Mouse (Mus musculus) thymus, adult 2 months (tissue): ENCODE results near the gene Tnfrsf18.

Experiments used
- CTCF ChIP-seq: fragments of 200-500 bp; IDR thresholded peaks from 2 replicates; pipeline ENCODE4 v1.5.1; 2012; ENCODE audit warnings: mild to moderate bottlenecking, control low read depth, low read length, moderate library complexity, borderline replicate concordance; ENCODE audit not compliant: control insufficient read depth, poor library complexity, insufficient read depth; ENCODE audit errors: extremely low read depth
- POLR2A ChIP-seq: fragments of 200-500 bp; IDR thresholded peaks from 2 replicates; pipeline ENCODE4 v1.6.1; 2012; ENCODE audit warnings: mild to moderate bottlenecking, low read length, control low read depth, moderate library complexity; ENCODE audit not compliant: control insufficient read depth, poor library complexity, insufficient read depth; ENCODE audit errors: extremely low read depth

- TF ChIP-seq POLR2A, result no peak
- TF ChIP-seq CTCF, result no peak
These were observed 4.6 kb upstream of the Tnfrsf18 start for GRCm38 (mm10) chr4:156021381-156021780.
